Mouse (Mus musculus) layer of hippocampus, postnatal 25 days (tissue): ENCODE results near the gene Bcas3. TPM values are rescaled to one million over a fixed set of nuclear protein-coding genes. Genes with fewer than 3 reads are reported as not detected.

Experiments
- DNase-seq, 2 experiments: peaks; one replicate each; pipeline ENCODE4 v3.0.0; 2022; ENCODE audit warnings: mixed read lengths in 2 of 2, low spot score in 1 of 2; ENCODE audit errors: extremely low spot score in 1 of 2
- microRNA-seq, 2 experiments: library from miRNA; unstranded; fragments of <30 nt; microRNA quantifications; one replicate each; pipeline ENCODE4 v1.2.0; 2021
- total RNA-seq, 2 experiments: library from RNA; stranded (reverse); gene quantifications; 2 replicates each; pipeline ENCODE4 v1.2.3; 2021

Bcas3 gene
- total RNA-seq, 2 experiments from 2014 or later, result 67.5 to 68.6 TPM

- DNase-seq, result no peak
These were observed 505.2 kb downstream of the Bcas3 start for GRCm38 (mm10) chr11:85857997-85858698.

- DNase-seq, result no peak
These were observed 511.4 kb downstream of the Bcas3 start for GRCm38 (mm10) chr11:85864363-85864762.

Small RNA genes within 50 kb of the gene (microRNA-seq; reads per million reads assigned to microRNA genes)
- 0 to 0.18 reads per million in 2 experiments for gene Mir5110

Other genes with a start within 250 kb of the Bcas3 start
- gene Usp32, start 213.0 kb upstream of the Bcas3 start, total RNA-seq, result 10 to 100 TPM; 85.3 to 88.8 TPM
- not detected for gene 1700125H20Rik, start 182.8 kb upstream of the Bcas3 start, total RNA-seq
- gene Appbp2, start 118.0 kb upstream of the Bcas3 start, total RNA-seq, result 10 to 100 TPM; 52.5 to 53.4 TPM
- gene Ppm1d, start 41.9 kb upstream of the Bcas3 start, total RNA-seq, result 10 to 100 TPM; 15.0 to 16.3 TPM